Mouse (Mus musculus) CH12.LX (cell line): ENCODE measurements at regions not wholly inside any gene's neighbourhood (a gene's known extent, or its start where the extent isn't known, plus 50 kb on each side); places are given as distances from the start of the nearest gene placed in this dataset.

Source experiments
- CTCF ChIP-seq, 2 experiments: IDR thresholded peaks in 1 of 2; conservative IDR thresholded peaks in 1 of 2; 2 replicates each; pipeline ENCODE4 v1.5.1; 2011 to 2012; ENCODE audit warnings: low read depth in 2 of 2, low read length in 2 of 2, improper control_type of control experiment in 1 of 2, inconsistent platforms in 1 of 2, mild to moderate bottlenecking in 1 of 2, moderate library complexity in 1 of 2
- MAX ChIP-seq: IDR thresholded peaks from 2 replicates; pipeline ENCODE4 v1.6.1; 2011; ENCODE audit warnings: low read length, improper control_type of control experiment
- MAZ ChIP-seq: IDR thresholded peaks from 2 replicates; pipeline ENCODE4 v1.6.1; 2012; ENCODE audit warnings: low read depth, mild to moderate bottlenecking, inconsistent platforms, low read length, improper control_type of control experiment, moderate library complexity
- MEF2A ChIP-seq: IDR thresholded peaks from 2 replicates; pipeline ENCODE4 v1.6.1; 2014; ENCODE audit warnings: low read depth, mild to moderate bottlenecking, inconsistent platforms, low read length, improper control_type of control experiment, borderline replicate concordance
- MXI1 ChIP-seq: IDR thresholded peaks from 2 replicates; pipeline ENCODE4 v1.6.1; 2011; ENCODE audit warnings: mild to moderate bottlenecking, low read depth, low read length, improper control_type of control experiment
- MYC ChIP-seq: IDR thresholded peaks from 2 replicates; pipeline ENCODE4 v1.6.1; 2011; ENCODE audit warnings: low read depth, mild to moderate bottlenecking, improper control_type of control experiment, low read length
- NELFE ChIP-seq: IDR thresholded peaks from 2 replicates; pipeline ENCODE4 v1.6.1; 2011; ENCODE audit warnings: low read depth, low read length, improper control_type of control experiment
- POLR2A ChIP-seq: IDR thresholded peaks from 2 replicates; pipeline ENCODE4 v1.6.1; 2011; ENCODE audit warnings: low read depth, mild to moderate bottlenecking, improper control_type of control experiment, low read length
- SIN3A ChIP-seq: IDR thresholded peaks from 2 replicates; pipeline ENCODE4 v1.6.1; 2012; ENCODE audit warnings: low read length, improper control_type of control experiment, inconsistent platforms
- SMC3 ChIP-seq: IDR thresholded peaks from 2 replicates; pipeline ENCODE4 v1.6.1; 2011; ENCODE audit warnings: low read depth, low read length, improper control_type of control experiment

DNA sequence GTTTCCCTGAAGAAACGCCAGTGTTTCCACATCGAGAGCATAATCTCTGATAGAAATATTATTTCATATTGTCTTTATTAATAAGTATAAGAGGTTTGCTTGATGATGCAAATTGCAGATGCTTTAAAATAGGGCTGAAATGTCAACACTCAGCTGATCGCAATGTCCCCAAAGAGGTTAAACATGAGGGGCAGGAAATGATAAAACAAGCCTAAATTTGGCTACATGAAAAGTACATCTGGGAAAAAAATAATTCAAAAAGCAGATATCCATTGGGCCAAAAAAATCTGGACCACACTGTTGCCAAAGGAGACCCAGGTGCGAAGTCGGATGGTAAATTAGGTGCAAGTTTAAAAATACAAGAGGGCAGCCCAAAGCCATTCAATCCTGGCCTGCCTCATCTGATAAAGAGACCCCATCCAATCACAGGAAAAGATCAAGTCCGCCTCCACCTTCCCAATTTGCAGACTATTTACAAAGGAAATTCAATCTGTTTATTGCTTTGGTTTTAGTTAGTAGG lies 229.2 kb downstream of the Icos start:
- TF ChIP-seq SIN3A (no peak), MEF2A (no peak), MAX (no peak), SMC3 (no peak), NELFE (no peak), POLR2A (no peak), CTCF (conservative IDR thresholded peaks at IDR 0.05 in 1 of 2, IDR thresholded peaks at IDR 0.05 in 1 of 2; ENCODE audit: low read depth in 2 of 2, low read length in 2 of 2) (no peak), MAZ (no peak), MXI1 (no peak), MYC (no peak)
